Mouse (Mus musculus): ENCODE data around the gene Tanc2. TPM values are rescaled to one million over a fixed set of nuclear protein-coding genes. Genes with fewer than 3 reads are reported as not detected.

Tanc2 gene
- polyA plus RNA-seq, 1 experiment from 2014 or later, result 31.3 TPM

GRCm38 (mm10) chr11:105760346-105760745, 170.6 kb downstream of the Tanc2 start:
- no peak for ATAC-seq
- Histone ChIP-seq H3K4me3 (replicated peaks) (no peak overlapping the region), H3K27me3 (no peaks in the 10 kb centered on the region), H3K36me3 (no peaks in the 10 kb centered on the region), H3K9ac (replicated peaks) (no peak overlapping the region), H3K4me1 (replicated peaks) (peaks cover 22% of the 10 kb centered on the region), H3K4me2 (replicated peaks) (no peak overlapping the region), H3K27ac (no peak overlapping the region; the same call in 1 of the 2 replicates), H3K9me3 (no peaks in the 10 kb centered on the region)
- 24% methylated on average over 4 of the region's 4 CpGs for WGBS

- Histone ChIP-seq H3K9ac (replicated peaks) (no peak overlapping the region), H3K4me3 (replicated peaks) (no peak overlapping the region), H3K27me3 (no peaks in the 10 kb centered on the region), H3K4me2 (replicated peaks) (no peak overlapping the region), H3K9me3 (no peaks in the 10 kb centered on the region), H3K36me3 (peaks cover 8% of the 10 kb centered on the region), H3K27ac (no peak overlapping the region), H3K4me1 (replicated peaks) (no peaks in the 10 kb centered on the region)
- ATAC-seq, result no peak
These were observed 188.0 kb downstream of the Tanc2 start for GRCm38 (mm10) chr11:105777802-105778201.

- H3K4me3 ChIP-seq (replicated peaks), result no peak overlapping the region
- H3K36me3 ChIP-seq, result 0 out of 2 replicates have a peak, but pooled peaks cover 6% of the 10 kb centered on the region
- H3K4me2 ChIP-seq (replicated peaks), result no peak overlapping the region
- H3K4me1 ChIP-seq (replicated peaks), result no peaks in the 10 kb centered on the region
- ATAC-seq, result no peak
- H3K9me3 ChIP-seq, result no peaks in the 10 kb centered on the region
- H3K27ac ChIP-seq, result no peak overlapping the region
- H3K27me3 ChIP-seq, result no peaks in the 10 kb centered on the region
- H3K9ac ChIP-seq (replicated peaks), result no peak overlapping the region
These were observed 202.7 kb downstream of the Tanc2 start for GRCm38 (mm10) chr11:105792501-105792900.

GRCm38 (mm10) chr11:105803686-105804085, 213.9 kb downstream of the Tanc2 start:
- no peak overlapping the region for H3K4me2 ChIP-seq (replicated peaks)
- H3K27me3 ChIP-seq, result no peaks in the 10 kb centered on the region
- H3K4me1 ChIP-seq (replicated peaks), result no peaks in the 10 kb centered on the region
- H3K9me3 ChIP-seq, result no peaks in the 10 kb centered on the region
- no peak overlapping the region for H3K27ac ChIP-seq
- no peak for ATAC-seq
- WGBS, result 84% methylated on average over 3 of the region's 3 CpGs
- H3K9ac ChIP-seq (replicated peaks), result no peak overlapping the region
- H3K36me3 ChIP-seq, result no peaks in the 10 kb centered on the region
- H3K4me3 ChIP-seq (replicated peaks), result no peak overlapping the region

GRCm38 (mm10) chr11:105804776-105805175, 215.0 kb downstream of the Tanc2 start:
- no peaks in the 10 kb centered on the region for H3K4me1 ChIP-seq (replicated peaks)
- no peaks in the 10 kb centered on the region for H3K9me3 ChIP-seq
- no peak overlapping the region for H3K9ac ChIP-seq (replicated peaks)
- ATAC-seq, result no peak
- no peaks in the 10 kb centered on the region for H3K27me3 ChIP-seq
- H3K4me2 ChIP-seq (replicated peaks), result no peak overlapping the region
- no peak overlapping the region for H3K4me3 ChIP-seq (replicated peaks)
- WGBS, result 76% methylated on average over 3 of the region's 3 CpGs
- H3K27ac ChIP-seq, result no peak overlapping the region
- no peaks in the 10 kb centered on the region for H3K36me3 ChIP-seq

- no peak overlapping the region for H3K27ac ChIP-seq
- no peak for ATAC-seq
- no peaks in the 10 kb centered on the region for H3K27me3 ChIP-seq
- 0 out of 2 replicates have a peak, but pooled peaks cover 6% of the 10 kb centered on the region for H3K36me3 ChIP-seq
- H3K4me3 ChIP-seq (replicated peaks), result no peak overlapping the region
- H3K9me3 ChIP-seq, result no peaks in the 10 kb centered on the region
- H3K9ac ChIP-seq (replicated peaks), result no peak overlapping the region
- H3K4me1 ChIP-seq (replicated peaks), result no peaks in the 10 kb centered on the region
- 93% methylated on average over 5 of the region's 5 CpGs for WGBS
- H3K4me2 ChIP-seq (replicated peaks), result no peak overlapping the region
These were observed 217.3 kb downstream of the Tanc2 start for GRCm38 (mm10) chr11:105807103-105807502.

GRCm38 (mm10) chr11:105823246-105823645, 233.5 kb downstream of the Tanc2 start:
- H3K36me3 ChIP-seq, result no peaks in the 10 kb centered on the region
- H3K4me2 ChIP-seq (replicated peaks), result no peak overlapping the region
- no peak for ATAC-seq
- H3K4me3 ChIP-seq (replicated peaks), result no peak overlapping the region
- no peaks in the 10 kb centered on the region for H3K9me3 ChIP-seq
- H3K4me1 ChIP-seq (replicated peaks), result no peaks in the 10 kb centered on the region
- H3K27ac ChIP-seq, result no peak overlapping the region
- H3K27me3 ChIP-seq, result no peaks in the 10 kb centered on the region
- WGBS, result 83% methylated on average over 1 of the region's 1 CpGs
- H3K9ac ChIP-seq (replicated peaks), result no peak overlapping the region

GRCm38 (mm10) chr11:105823759-105824158, 234.0 kb downstream of the Tanc2 start:
- 72% methylated on average over 2 of the region's 2 CpGs for WGBS
- H3K27me3 ChIP-seq, result no peaks in the 10 kb centered on the region
- no peak overlapping the region for H3K9ac ChIP-seq (replicated peaks)
- no peak overlapping the region for H3K4me2 ChIP-seq (replicated peaks)
- no peak overlapping the region for H3K4me3 ChIP-seq (replicated peaks)
- H3K27ac ChIP-seq, result no peak overlapping the region
- no peaks in the 10 kb centered on the region for H3K9me3 ChIP-seq
- H3K36me3 ChIP-seq, result no peaks in the 10 kb centered on the region
- no peak for ATAC-seq
- no peaks in the 10 kb centered on the region for H3K4me1 ChIP-seq (replicated peaks)

- Histone ChIP-seq H3K4me3 (replicated peaks) (no peak overlapping the region), H3K4me2 (replicated peaks) (no peak overlapping the region), H3K4me1 (replicated peaks) (no peaks in the 10 kb centered on the region), H3K36me3 (no peaks in the 10 kb centered on the region), H3K27ac (no peak overlapping the region), H3K9ac (replicated peaks) (no peak overlapping the region), H3K27me3 (no peaks in the 10 kb centered on the region), H3K9me3 (no peaks in the 10 kb centered on the region)
- 93% methylated on average over 2 of the region's 2 CpGs for WGBS
- no peak for ATAC-seq
These were observed 238.4 kb downstream of the Tanc2 start for GRCm38 (mm10) chr11:105828175-105828574.

GRCm38 (mm10) chr11:105835209-105835608, 245.4 kb downstream of the Tanc2 start:
- H3K4me2 ChIP-seq (replicated peaks), result no peak overlapping the region
- WGBS, result 97% methylated on average over 4 of the region's 4 CpGs
- no peak overlapping the region for H3K4me3 ChIP-seq (replicated peaks)
- H3K27me3 ChIP-seq, result no peaks in the 10 kb centered on the region
- ATAC-seq, result no peak
- H3K36me3 ChIP-seq, result peaks cover 18% of the 10 kb centered on the region; the same call in 1 of the 2 replicates
- H3K9me3 ChIP-seq, result no peaks in the 10 kb centered on the region
- no peak overlapping the region for H3K9ac ChIP-seq (replicated peaks)
- no peaks in the 10 kb centered on the region for H3K4me1 ChIP-seq (replicated peaks)
- H3K27ac ChIP-seq, result no peak overlapping the region

GRCm38 (mm10) chr11:105836344-105836891, 246.6 kb downstream of the Tanc2 start:
- Histone ChIP-seq H3K4me3 (replicated peaks) (no peak overlapping the region), H3K36me3 (peaks cover 18% of the 10 kb centered on the region; the same call in 1 of the 2 replicates), H3K4me2 (replicated peaks) (no peak overlapping the region), H3K27me3 (no peaks in the 10 kb centered on the region), H3K4me1 (replicated peaks) (no peaks in the 10 kb centered on the region), H3K9me3 (no peaks in the 10 kb centered on the region), H3K27ac (no peak overlapping the region), H3K9ac (replicated peaks) (no peak overlapping the region)
- WGBS, result 92% methylated on average over 6 of the region's 6 CpGs
- ATAC-seq, result no peak

- Histone ChIP-seq H3K4me3 (replicated peaks) (no peak overlapping the region), H3K36me3 (peaks cover 23% of the 10 kb centered on the region; the same call in 1 of the 2 replicates), H3K4me1 (replicated peaks) (no peaks in the 10 kb centered on the region), H3K27ac (no peak overlapping the region), H3K4me2 (replicated peaks) (no peak overlapping the region), H3K27me3 (no peaks in the 10 kb centered on the region), H3K9ac (replicated peaks) (no peak overlapping the region), H3K9me3 (no peaks in the 10 kb centered on the region)
- ATAC-seq, result no peak
These were observed 248.2 kb downstream of the Tanc2 start for GRCm38 (mm10) chr11:105837962-105838361.

- Histone ChIP-seq H3K36me3 (0 out of 2 replicates have a peak, but pooled peaks cover 13% of the 10 kb centered on the region), H3K4me1 (replicated peaks) (no peaks in the 10 kb centered on the region), H3K27me3 (no peaks in the 10 kb centered on the region), H3K9ac (replicated peaks) (no peak overlapping the region), H3K4me2 (replicated peaks) (no peak overlapping the region), H3K9me3 (no peaks in the 10 kb centered on the region), H3K27ac (no peak overlapping the region), H3K4me3 (replicated peaks) (no peak overlapping the region)
- WGBS, result 91% methylated on average over 1 of the region's 1 CpGs
- ATAC-seq, result no peak
These were observed 256.1 kb downstream of the Tanc2 start for GRCm38 (mm10) chr11:105845901-105846300.

All from midbrain, embryonic 13.5 days (tissue).